Mouse (Mus musculus) embryonic facial prominence, embryonic 15.5 days (tissue): Measurements from ENCODE around the gene Muc3a. TPM values are rescaled to one million over a fixed set of nuclear protein-coding genes. Genes with fewer than 3 reads are reported as not detected.

Source experiments
- ATAC-seq: fragments of 200-750 bp; cut with Nextera tagmentation; 2 replicates; pipeline ENCODE4 v1.8.0; 2017; ENCODE audit warnings: low read depth, moderate TSS enrichment; ENCODE audit not compliant: insufficient number of reproducible peaks, low FRiP score, low TSS enrichment
- H3K27ac ChIP-seq: fragments of 300-500 bp; sonication (generic); replicated peaks from 2 replicates; pipeline ENCODE4 v1.5.1; 2015; ENCODE audit warnings: mild to moderate bottlenecking, inconsistent platforms
- H3K27me3 ChIP-seq: fragments of 300-500 bp; sonication (generic); 2 replicates; pipeline ENCODE4 v1.6.1; 2015; ENCODE audit warnings: inconsistent platforms
- H3K36me3 ChIP-seq: fragments of 300-500 bp; sonication (generic); 2 replicates; pipeline ENCODE4 v1.6.1; 2015; ENCODE audit warnings: mild to moderate bottlenecking, inconsistent platforms
- H3K4me1 ChIP-seq: fragments of 300-500 bp; sonication (generic); 2 replicates; pipeline ENCODE4 v1.6.1; 2015; ENCODE audit warnings: inconsistent platforms
- H3K4me2 ChIP-seq: fragments of 300-500 bp; sonication (generic); replicated peaks from 2 replicates; pipeline ENCODE4 v1.6.1; 2015; ENCODE audit warnings: mild to moderate bottlenecking, inconsistent platforms
- H3K4me3 ChIP-seq: fragments of 300-500 bp; sonication (generic); replicated peaks from 2 replicates; pipeline ENCODE4 v1.5.1; 2015; ENCODE audit warnings: mild to moderate bottlenecking, inconsistent platforms
- H3K9ac ChIP-seq: fragments of 300-500 bp; sonication (generic); 2 replicates; pipeline ENCODE4 v1.6.1; 2015; ENCODE audit warnings: inconsistent platforms
- H3K9me3 ChIP-seq: fragments of 300-500 bp; sonication (generic); replicated peaks from 2 replicates; pipeline ENCODE4 v1.6.1; 2016; ENCODE audit warnings: inconsistent platforms
- WGBS: fragments of 180-500 bp; shearing (Covaris S2); methylation state at CpG from one replicate; pipeline ENCODE4 v1.1.7; 2015; 5-methylcytosine and 5-hydroxymethylcytosine counted together
- polyA plus RNA-seq: library from polyadenylated mRNA; unstranded; fragments of >200 nt; fragmentation: Nextera tagmentation; extraction: Ambion mirVana; gene quantifications from 2 replicates; pipeline ENCODE4 v1.2.1, GENCODE M21; 2015

Gene Muc3a
- polyA plus RNA-seq: 0.17 and 0.28 TPM in 2 replicates

- Histone ChIP-seq H3K36me3 (no peaks in the 10 kb centered on the region), H3K9ac (no peak within 1 kb of the TSS), H3K27ac (no peak within 1 kb of the TSS), H3K4me1 (no peaks in the 10 kb centered on the region), H3K4me3 (no peak within 1 kb of the TSS), H3K4me2 (no peak within 1 kb of the TSS), H3K27me3 (no peaks in the 10 kb centered on the region), H3K9me3 (no peaks in the 10 kb centered on the region)
- ATAC-seq: no peak
- 82% methylated on average over 2 of the region's 2 CpGs for WGBS
These were observed at the start of gene Muc3a for GRCm38 (mm10) chr5:137212289-137212688. TSS of gene Muc3a (minus strand) at chr5:137212389.

- no peaks in the 10 kb centered on the region for H3K4me1 ChIP-seq
- no peak overlapping the region for H3K27ac ChIP-seq
- no peak for ATAC-seq
- no peaks in the 10 kb centered on the region for H3K36me3 ChIP-seq
- H3K9ac ChIP-seq: no peak overlapping the region
- no peak overlapping the region for H3K4me3 ChIP-seq
- H3K4me2 ChIP-seq: no peak overlapping the region
- no peaks in the 10 kb centered on the region for H3K9me3 ChIP-seq
- 16% methylated on average over 17 of the region's 17 CpGs for WGBS
- H3K27me3 ChIP-seq: no peaks in the 10 kb centered on the region
These were observed 917 bp downstream of the Muc3a start for GRCm38 (mm10) chr5:137211114-137211829.

- no peaks in the 10 kb centered on the region for H3K36me3 ChIP-seq
- no peak overlapping the region for H3K27ac ChIP-seq
- no peak overlapping the region for H3K4me3 ChIP-seq
- peak; percentile 60; the same call in 1 of the 2 replicates for ATAC-seq
- no peaks in the 10 kb centered on the region for H3K27me3 ChIP-seq
- H3K9ac ChIP-seq: no peak overlapping the region
- H3K9me3 ChIP-seq: no peaks in the 10 kb centered on the region
- H3K4me1 ChIP-seq: no peaks in the 10 kb centered on the region
- H3K4me2 ChIP-seq: no peak overlapping the region
- WGBS: 63% methylated on average over 8 of the region's 8 CpGs
These were observed 1.5 kb downstream of the Muc3a start for GRCm38 (mm10) chr5:137210689-137211088.

- WGBS: 77% methylated on average over 3 of the region's 3 CpGs
- no peak overlapping the region for H3K9ac ChIP-seq
- H3K9me3 ChIP-seq: no peaks in the 10 kb centered on the region
- H3K36me3 ChIP-seq: no peaks in the 10 kb centered on the region
- no peak overlapping the region for H3K27ac ChIP-seq
- H3K4me2 ChIP-seq: no peak overlapping the region
- H3K4me3 ChIP-seq: no peak overlapping the region
- ATAC-seq: no peak
- H3K27me3 ChIP-seq: no peaks in the 10 kb centered on the region
- no peaks in the 10 kb centered on the region for H3K4me1 ChIP-seq
These were observed 6.9 kb downstream of the Muc3a start for GRCm38 (mm10) chr5:137205301-137205700.

- Histone ChIP-seq H3K4me3 (no peak overlapping the region), H3K27ac (no peak overlapping the region), H3K36me3 (no peaks in the 10 kb centered on the region), H3K9me3 (no peaks in the 10 kb centered on the region), H3K27me3 (no peaks in the 10 kb centered on the region; the same call in 1 of the 2 replicates), H3K9ac (no peak overlapping the region), H3K4me1 (no peaks in the 10 kb centered on the region), H3K4me2 (no peak overlapping the region)
- ATAC-seq: no peak
- 68% methylated on average over 8 of the region's 8 CpGs for WGBS
These were observed 17.6 kb downstream of the Muc3a start for GRCm38 (mm10) chr5:137194488-137195120.

GRCm38 (mm10) chr5:137193279-137193952 is 18.8 kb downstream of the Muc3a start:
- H3K4me1 ChIP-seq: no peaks in the 10 kb centered on the region
- H3K36me3 ChIP-seq: no peaks in the 10 kb centered on the region
- no peak overlapping the region for H3K27ac ChIP-seq
- peaks cover 3% of the 10 kb centered on the region for H3K27me3 ChIP-seq
- H3K9me3 ChIP-seq: no peaks in the 10 kb centered on the region
- no peak overlapping the region for H3K4me3 ChIP-seq
- WGBS: 61% methylated on average over 8 of the region's 8 CpGs
- H3K4me2 ChIP-seq: no peak overlapping the region
- no peak for ATAC-seq
- no peak overlapping the region for H3K9ac ChIP-seq

GRCm38 (mm10) chr5:137189326-137189725 is 22.9 kb downstream of the Muc3a start:
- Histone ChIP-seq H3K4me3 (peak overlapping the region; percentile 52), H3K27ac (no peak overlapping the region), H3K36me3 (no peaks in the 10 kb centered on the region), H3K9me3 (no peaks in the 10 kb centered on the region), H3K9ac (peak overlapping the region; percentile 33), H3K27me3 (peaks cover 3% of the 10 kb centered on the region), H3K4me2 (peak overlapping the region; percentile 75), H3K4me1 (no peaks in the 10 kb centered on the region)
- ATAC-seq: no peak
- WGBS: under 1% methylated on average over 34 of the region's 34 CpGs

- H3K27me3 ChIP-seq: peaks cover 3% of the 10 kb centered on the region
- no peaks in the 10 kb centered on the region for H3K9me3 ChIP-seq
- no peaks in the 10 kb centered on the region for H3K4me1 ChIP-seq
- H3K4me2 ChIP-seq: no peak overlapping the region
- ATAC-seq: no peak
- no peak overlapping the region for H3K27ac ChIP-seq
- no peak overlapping the region for H3K4me3 ChIP-seq
- H3K9ac ChIP-seq: no peak overlapping the region
- H3K36me3 ChIP-seq: no peaks in the 10 kb centered on the region
- WGBS: 81% methylated on average over 8 of the region's 8 CpGs
These were observed 26.8 kb downstream of the Muc3a start for GRCm38 (mm10) chr5:137185362-137185761.

- no peaks in the 10 kb centered on the region for H3K36me3 ChIP-seq
- no peaks in the 10 kb centered on the region for H3K4me1 ChIP-seq
- no peak overlapping the region for H3K4me3 ChIP-seq
- H3K9me3 ChIP-seq: no peaks in the 10 kb centered on the region
- H3K27ac ChIP-seq: no peak overlapping the region
- no peak for ATAC-seq
- WGBS: 74% methylated on average over 8 of the region's 8 CpGs
- 0 out of 2 replicates have a peak, but pooled peaks cover 3% of the 10 kb centered on the region for H3K27me3 ChIP-seq
- H3K9ac ChIP-seq: no peak overlapping the region
- H3K4me2 ChIP-seq: no peak overlapping the region
These were observed 32.4 kb downstream of the Muc3a start for GRCm38 (mm10) chr5:137179646-137180374.

- WGBS: 77% methylated on average over 6 of the region's 6 CpGs
- H3K9me3 ChIP-seq: no peaks in the 10 kb centered on the region
- no peak for ATAC-seq
These were observed 38.2 kb downstream of the Muc3a start for GRCm38 (mm10) chr5:137173967-137174366.

GRCm38 (mm10) chr5:137172591-137172990 is 39.6 kb downstream of the Muc3a start:
- H3K36me3 ChIP-seq: no peaks in the 10 kb centered on the region
- no peaks in the 10 kb centered on the region for H3K27me3 ChIP-seq
- no peaks in the 10 kb centered on the region for H3K9me3 ChIP-seq
- no peak overlapping the region for H3K4me2 ChIP-seq
- H3K4me3 ChIP-seq: no peak overlapping the region
- H3K27ac ChIP-seq: no peak overlapping the region
- no peak for ATAC-seq
- no peak overlapping the region for H3K9ac ChIP-seq
- H3K4me1 ChIP-seq: no peaks in the 10 kb centered on the region
- WGBS: 0% methylated on average over 1 of the region's 1 CpGs

More at GRCm38 (mm10) chr5:137173967-137174366, 38.2 kb downstream of the Muc3a start:
- no peak overlapping the region for H3K4me3 ChIP-seq
- no peak overlapping the region for H3K4me2 ChIP-seq
- H3K36me3 ChIP-seq: no peaks in the 10 kb centered on the region
- H3K9ac ChIP-seq: no peak overlapping the region
- H3K27me3 ChIP-seq: no peaks in the 10 kb centered on the region
- H3K4me1 ChIP-seq: no peaks in the 10 kb centered on the region
- H3K27ac ChIP-seq: no peak overlapping the region
